Mouse (Mus musculus) retina, postnatal 7 days (tissue): ENCODE measurements at regions not wholly inside any gene's neighbourhood (a gene's known extent, or its start where the extent isn't known, plus 50 kb on each side); places are given as distances from the start of the nearest gene placed in this dataset.

ENCODE experiments used
- DNase-seq: peaks from one replicate; pipeline ENCODE4 v3.0.0-alpha.2; 2012; ENCODE audit warnings: low read depth, low spot score

- no peak for DNase-seq
These were observed 135.1 kb upstream of the Zeb2 start for GRCm38 (mm10) chr2:45252321-45252720.

GRCm38 (mm10) chr2:45249658-45250057 is 132.5 kb upstream of the Zeb2 start:
- DNase-seq = no peak

GRCm38 (mm10) chr2:45246061-45246945 is 129.1 kb upstream of the Zeb2 start:
- no peak for DNase-seq

- DNase-seq = no peak
These were observed 128.3 kb upstream of the Zeb2 start for GRCm38 (mm10) chr2:45245506-45245905.

- DNase-seq = no peak
These were observed 127.3 kb upstream of the Zeb2 start for GRCm38 (mm10) chr2:45244491-45244890.

- DNase-seq = no peak
These were observed 122.5 kb upstream of the Zeb2 start for GRCm38 (mm10) chr2:45239501-45240292.

- DNase-seq = no peak
These were observed 121.8 kb upstream of the Zeb2 start for GRCm38 (mm10) chr2:45239001-45239400.

GRCm38 (mm10) chr2:45236168-45236700 is 119.0 kb upstream of the Zeb2 start:
- no peak for DNase-seq

GRCm38 (mm10) chr2:45234148-45234547 is 117.0 kb upstream of the Zeb2 start:
- no peak for DNase-seq

GRCm38 (mm10) chr2:45230351-45231209 is 113.4 kb upstream of the Zeb2 start:
- no peak for DNase-seq

- DNase-seq = no peak
These were observed 112.3 kb upstream of the Zeb2 start for GRCm38 (mm10) chr2:45229501-45229900.

GRCm38 (mm10) chr2:45227276-45227944 is 110.2 kb upstream of the Zeb2 start:
- DNase-seq = no peak

- DNase-seq = no peak
These were observed 108.8 kb upstream of the Zeb2 start for GRCm38 (mm10) chr2:45226045-45226370.

GRCm38 (mm10) chr2:45225364-45226044 is 108.3 kb upstream of the Zeb2 start:
- no peak for DNase-seq

- DNase-seq = no peak
These were observed 105.0 kb upstream of the Zeb2 start for GRCm38 (mm10) chr2:45222213-45222612.

GRCm38 (mm10) chr2:45219851-45220250 is 102.7 kb upstream of the Zeb2 start:
- DNase-seq = no peak

GRCm38 (mm10) chr2:45212833-45213232 is 95.6 kb upstream of the Zeb2 start:
- no peak for DNase-seq

GRCm38 (mm10) chr2:45208526-45208925 is 91.3 kb upstream of the Zeb2 start:
- no peak for DNase-seq

GRCm38 (mm10) chr2:45205756-45206155 is 88.6 kb upstream of the Zeb2 start:
- DNase-seq = no peak

GRCm38 (mm10) chr2:45205211-45205610 is 88.0 kb upstream of the Zeb2 start:
- no peak for DNase-seq
